Mouse (Mus musculus): ENCODE results near the gene Snap23. TPM values are rescaled to one million over a fixed set of nuclear protein-coding genes. Genes with fewer than 3 reads are reported as not detected.
"Not testable (repeated sequence)": the region's sequence is repeated elsewhere in the genome, so short reads cannot be mapped to it uniquely, and the experiment has no call there.

Gene Snap23
- polyA plus RNA-seq, 1 experiment from 2014 or later, result 17.2 TPM

DNA sequence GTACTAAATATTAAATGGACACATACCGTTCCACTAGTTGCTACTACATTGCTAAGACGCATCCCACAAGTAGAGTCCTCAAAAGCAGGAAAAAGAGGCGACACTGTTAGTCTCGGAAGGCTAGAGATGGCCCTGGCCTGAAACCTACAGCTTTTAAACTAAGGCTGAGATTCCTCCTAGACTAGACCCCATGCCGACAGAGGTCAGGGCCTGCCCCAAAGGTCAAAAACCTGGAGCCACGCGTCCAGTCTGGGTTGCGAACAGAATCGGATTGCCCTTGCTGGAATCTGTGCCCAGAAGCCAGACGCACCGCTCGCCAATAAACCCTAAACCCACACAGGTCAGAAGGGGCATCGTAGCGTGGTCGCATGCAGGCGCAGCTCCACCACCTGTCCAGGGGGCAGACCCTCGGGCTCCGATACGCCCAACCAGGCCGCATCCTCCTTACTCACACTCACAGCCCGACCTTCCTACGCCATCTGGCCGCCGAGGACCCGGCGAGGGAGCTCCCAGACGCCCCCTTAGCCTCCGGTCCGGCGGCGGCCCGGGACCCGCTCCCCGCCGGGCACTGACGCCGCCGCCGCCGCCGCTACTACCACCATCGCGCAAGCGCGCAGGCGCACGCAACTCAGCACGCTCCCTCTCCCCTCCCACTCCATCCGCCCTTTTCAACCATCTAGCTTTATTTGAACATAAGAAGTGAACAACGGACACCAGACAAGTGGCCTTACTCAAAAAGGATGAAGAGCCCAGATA, 4.1 kb upstream of the Snap23 start, which contains the start of gene Zfp106:
TSS of gene Zfp106 (minus strand) at position 609 of the 756 bp plus-strand sequence.
- Histone ChIP-seq H3K27ac (ENCODE audit: low read depth) (peak within 1 kb of the TSS; percentile 93), H3K4me2 (ENCODE audit: low read depth, low read length) (peak within 1 kb of the TSS; percentile 91), H3K27me3 (ENCODE audit: insufficient read depth, low read length) (no peaks in the 10 kb centered on the region), H3K9ac (replicated peaks) (peak within 1 kb of the TSS; percentile 97), H3K4me3 (ENCODE audit: low read depth, low read length) (peak within 1 kb of the TSS; percentile 99), H3K9me3 (ENCODE audit: low read length) (no peaks in the 10 kb centered on the region), H3K36me3 (replicated peaks; ENCODE audit: insufficient read depth, low read length) (peaks cover 4% of the 10 kb centered on the region; the same call in 1 of the 2 replicates), H3K4me1 (ENCODE audit: insufficient read depth) (peaks cover 28% of the 10 kb centered on the region)
- under 1% methylated on average over 49 of the region's 50 CpGs for WGBS (ENCODE audit: insufficient replicate concordance)
- DNase-seq (peak; percentile 90), ATAC-seq (peak; percentile 73)
- TF ChIP-seq CTCF (IDR thresholded peaks at IDR 0.05; ENCODE audit: low read depth) (no peak), EP300 (IDR thresholded peaks at IDR 0.05; ENCODE audit: low read depth) (peak; percentile 68; the same call in 1 of the 2 replicates)

DNA sequence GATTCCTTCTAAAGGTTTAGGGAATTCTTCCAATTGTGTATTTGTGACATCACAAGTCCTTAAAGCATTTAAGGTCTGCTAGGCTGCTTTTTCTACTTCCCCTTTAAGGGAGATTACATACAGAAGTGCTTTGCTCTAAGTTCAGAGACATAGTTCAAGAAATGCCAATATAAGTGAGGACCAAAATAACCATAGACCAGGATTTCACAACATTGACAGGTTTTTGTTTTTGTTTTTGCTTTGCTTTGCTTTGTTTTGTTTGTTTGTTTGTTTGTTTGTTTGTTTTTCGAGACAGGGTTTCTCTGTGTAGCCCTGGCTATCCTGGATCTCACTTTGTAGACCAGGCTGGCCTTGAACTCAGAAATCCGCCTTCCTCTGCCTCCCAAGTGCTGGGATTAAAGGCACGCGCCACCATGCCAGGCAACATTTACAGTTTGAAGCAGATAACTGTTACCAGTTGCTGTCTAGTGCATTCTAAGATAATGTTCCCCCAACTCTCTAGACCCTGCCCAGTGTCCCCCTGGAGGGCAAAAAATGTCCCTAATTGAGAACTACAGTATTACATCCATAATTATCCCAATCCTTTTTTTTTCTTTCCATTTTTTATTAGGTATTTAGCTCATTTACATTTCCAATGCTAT, 2.8 kb upstream of the Snap23 start:
- DNase-seq; H3K9me3 ChIP-seq (ENCODE audit: low read length); ATAC-seq; H3K4me3 ChIP-seq (ENCODE audit: low read depth, low read length); H3K36me3 ChIP-seq (replicated peaks; ENCODE audit: insufficient read depth, low read length); H3K27me3 ChIP-seq (ENCODE audit: insufficient read depth, low read length); H3K4me2 ChIP-seq (ENCODE audit: low read depth, low read length); H3K9ac ChIP-seq (replicated peaks): not testable (repeated sequence)
- Histone ChIP-seq H3K27ac (ENCODE audit: low read depth) (peak overlapping the region; percentile 93; the same call in 1 of the 2 replicates), H3K4me1 (ENCODE audit: insufficient read depth) (peaks cover 23% of the 10 kb centered on the region)
- WGBS (ENCODE audit: insufficient replicate concordance), result 53% methylated on average over 4 of the region's 4 CpGs

DNA sequence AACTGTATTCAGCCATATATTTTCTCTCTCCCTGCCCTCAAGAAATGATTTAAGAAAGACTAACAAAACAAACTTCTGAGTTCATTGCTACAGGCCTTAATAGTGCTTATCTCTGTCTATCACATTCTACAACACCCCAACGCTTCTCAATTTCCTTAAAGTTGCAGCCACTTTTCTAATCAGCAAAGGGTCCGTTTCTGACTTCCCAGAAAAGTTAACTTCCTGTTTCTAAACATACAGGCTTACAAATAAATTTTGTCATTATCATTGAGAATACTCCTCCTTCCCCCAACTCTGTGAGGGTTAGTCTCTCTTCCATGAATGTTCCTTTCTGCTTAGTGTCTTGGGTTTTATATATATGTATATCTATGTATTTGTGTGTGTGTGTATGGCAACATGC, 2.1 kb upstream of the Snap23 start:
- H3K27ac ChIP-seq (ENCODE audit: low read depth), result peak overlapping the region; percentile 64
- peaks cover 23% of the 10 kb centered on the region for H3K4me1 ChIP-seq (ENCODE audit: insufficient read depth)
- no peak overlapping the region for H3K9ac ChIP-seq (replicated peaks)
- no peaks in the 10 kb centered on the region for H3K27me3 ChIP-seq (ENCODE audit: insufficient read depth, low read length)
- H3K9me3 ChIP-seq (ENCODE audit: low read length), result no peaks in the 10 kb centered on the region
- peak; percentile 64; the same call in 1 of the 2 replicates for TF ChIP-seq EP300 (IDR thresholded peaks at IDR 0.05; ENCODE audit: low read depth)
- TF ChIP-seq CTCF (IDR thresholded peaks at IDR 0.05; ENCODE audit: low read depth), result no peak
- 26% methylated on average over 2 of the region's 2 CpGs for WGBS (ENCODE audit: insufficient replicate concordance)
- H3K4me2 ChIP-seq (ENCODE audit: low read depth, low read length), result no peak overlapping the region
- H3K36me3 ChIP-seq (replicated peaks; ENCODE audit: insufficient read depth, low read length), result peaks cover 4% of the 10 kb centered on the region; the same call in 1 of the 2 replicates
- DNase-seq (no peak), ATAC-seq (no peak)
- H3K4me3 ChIP-seq (ENCODE audit: low read depth, low read length), result no peak overlapping the region

DNA sequence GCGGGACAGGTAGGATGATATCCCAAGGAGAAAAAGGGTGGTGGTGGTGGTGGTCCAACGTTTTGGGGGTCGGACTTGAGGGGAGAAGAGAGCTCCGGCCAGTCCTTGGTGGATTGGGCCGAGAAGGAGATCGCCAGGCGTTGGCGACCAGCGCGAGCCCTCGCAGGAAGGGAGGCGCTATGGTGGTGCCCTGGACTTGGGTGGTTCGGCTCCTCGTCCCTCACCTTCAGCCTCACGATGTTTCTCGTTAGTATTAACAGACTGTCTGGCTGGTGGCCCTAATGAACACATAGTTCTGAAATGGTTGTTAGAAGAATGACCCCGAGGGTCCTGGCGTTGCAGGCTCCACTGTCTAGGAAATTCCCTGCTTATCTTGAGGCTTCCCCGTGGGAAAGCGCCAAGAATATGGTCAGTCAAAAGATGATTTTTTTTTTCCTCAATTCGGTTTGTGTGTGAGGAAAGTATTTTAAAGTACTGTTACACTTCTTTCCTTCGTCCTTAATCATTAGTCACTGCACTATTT, 388 bp downstream of the Snap23 start:
- DNase-seq (no peak), ATAC-seq (peak; percentile 68)
- H3K4me2 ChIP-seq (ENCODE audit: low read depth, low read length), result peak overlapping the region; percentile 83
- peak overlapping the region; percentile 74 for H3K4me3 ChIP-seq (ENCODE audit: low read depth, low read length)
- WGBS (ENCODE audit: insufficient replicate concordance), result under 1% methylated on average over 22 of the region's 22 CpGs
- TF ChIP-seq CTCF (IDR thresholded peaks at IDR 0.05; ENCODE audit: low read depth), result no peak
- no peaks in the 10 kb centered on the region for H3K9me3 ChIP-seq (ENCODE audit: low read length)
- H3K9ac ChIP-seq (replicated peaks), result peak overlapping the region; percentile 86
- no peaks in the 10 kb centered on the region for H3K27me3 ChIP-seq (ENCODE audit: insufficient read depth, low read length)
- H3K36me3 ChIP-seq (replicated peaks; ENCODE audit: insufficient read depth, low read length), result no peaks in the 10 kb centered on the region
- H3K4me1 ChIP-seq (ENCODE audit: insufficient read depth), result peaks cover 13% of the 10 kb centered on the region
- H3K27ac ChIP-seq (ENCODE audit: low read depth), result peak overlapping the region; percentile 83

DNA sequence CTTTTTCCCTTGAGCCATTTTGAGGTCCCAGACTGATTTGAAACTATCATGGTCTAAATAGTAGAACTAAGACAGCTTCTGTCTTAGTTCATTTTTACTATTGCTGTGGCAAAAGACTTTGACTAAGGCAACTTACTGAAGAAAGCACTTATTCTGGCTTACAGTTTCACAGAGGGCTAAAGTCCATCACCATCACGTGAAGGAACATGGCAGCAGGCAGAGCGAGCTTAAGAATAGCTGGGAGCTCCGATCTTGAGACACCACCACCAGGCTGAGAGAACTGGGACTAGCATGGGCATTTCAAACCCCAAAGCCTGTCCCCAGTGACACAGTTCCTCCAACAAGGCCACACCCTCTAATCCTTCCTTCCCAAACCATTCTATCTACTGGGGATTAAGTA, 3.6 kb downstream of the Snap23 start:
- no peaks in the 10 kb centered on the region for H3K36me3 ChIP-seq (replicated peaks; ENCODE audit: insufficient read depth, low read length)
- H3K4me1 ChIP-seq (ENCODE audit: insufficient read depth), result peaks cover 3% of the 10 kb centered on the region
- DNase-seq (no peak), ATAC-seq (no peak)
- no peak overlapping the region for H3K4me3 ChIP-seq (ENCODE audit: low read depth, low read length)
- 91% methylated on average over 3 of the region's 3 CpGs for WGBS (ENCODE audit: insufficient replicate concordance)
- no peak overlapping the region for H3K9ac ChIP-seq (replicated peaks)
- no peaks in the 10 kb centered on the region for H3K27me3 ChIP-seq (ENCODE audit: insufficient read depth, low read length)
- H3K27ac ChIP-seq (ENCODE audit: low read depth), result no peak overlapping the region
- no peak overlapping the region for H3K4me2 ChIP-seq (ENCODE audit: low read depth, low read length)
- no peaks in the 10 kb centered on the region for H3K9me3 ChIP-seq (ENCODE audit: low read length)
- TF ChIP-seq EP300 (IDR thresholded peaks at IDR 0.05; ENCODE audit: low read depth) (no peak), CTCF (IDR thresholded peaks at IDR 0.05; ENCODE audit: low read depth) (no peak)

DNA sequence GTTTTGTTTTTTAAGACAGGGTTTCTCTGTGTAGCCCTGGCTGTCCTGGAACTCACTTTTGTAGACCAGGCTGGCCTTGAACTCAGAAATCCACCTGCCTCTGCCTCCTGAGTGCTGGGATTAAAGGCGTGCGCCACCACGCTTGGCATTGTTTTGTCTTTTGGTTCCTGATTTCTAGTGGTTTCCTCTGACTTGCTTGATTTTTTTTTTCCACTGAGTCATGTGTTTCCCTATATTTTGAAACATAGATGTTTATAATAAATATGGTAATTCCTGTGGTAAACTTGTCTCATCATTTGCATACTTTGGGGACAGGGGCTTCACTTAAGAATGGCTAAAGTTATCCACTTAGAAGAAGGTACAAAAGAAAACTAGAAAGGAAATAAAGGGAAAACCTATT, 4.7 kb downstream of the Snap23 start:
- not testable (repeated sequence) for ATAC-seq; H3K27ac ChIP-seq (ENCODE audit: low read depth); H3K9ac ChIP-seq (replicated peaks); H3K9me3 ChIP-seq (ENCODE audit: low read length); H3K27me3 ChIP-seq (ENCODE audit: insufficient read depth, low read length); H3K4me1 ChIP-seq (ENCODE audit: insufficient read depth); H3K36me3 ChIP-seq (replicated peaks; ENCODE audit: insufficient read depth, low read length); H3K4me3 ChIP-seq (ENCODE audit: low read depth, low read length); DNase-seq; H3K4me2 ChIP-seq (ENCODE audit: low read depth, low read length)
- WGBS (ENCODE audit: insufficient replicate concordance), result 71% methylated on average over 3 of the region's 3 CpGs

Data from liver, postnatal 0 days (tissue).